Mouse (Mus musculus) right cerebral cortex, postnatal 36 days (tissue): ENCODE measurements around the gene Cep128.
"Not testable (repeated sequence)": the region's sequence is repeated elsewhere in the genome, so short reads cannot be mapped to it uniquely, and the experiment has no call there.

Experiments used
- DNase-seq, 2 experiments: peaks; one replicate each; pipeline ENCODE4 v3.0.0; 2022; ENCODE audit warnings: low spot score in 2 of 2, mixed read lengths in 1 of 2

The Cep128 gene

GRCm38 (mm10) chr12:91059704-91060318 lies 324.4 kb downstream of the Cep128 start:
- DNase-seq = no peak

DNA sequence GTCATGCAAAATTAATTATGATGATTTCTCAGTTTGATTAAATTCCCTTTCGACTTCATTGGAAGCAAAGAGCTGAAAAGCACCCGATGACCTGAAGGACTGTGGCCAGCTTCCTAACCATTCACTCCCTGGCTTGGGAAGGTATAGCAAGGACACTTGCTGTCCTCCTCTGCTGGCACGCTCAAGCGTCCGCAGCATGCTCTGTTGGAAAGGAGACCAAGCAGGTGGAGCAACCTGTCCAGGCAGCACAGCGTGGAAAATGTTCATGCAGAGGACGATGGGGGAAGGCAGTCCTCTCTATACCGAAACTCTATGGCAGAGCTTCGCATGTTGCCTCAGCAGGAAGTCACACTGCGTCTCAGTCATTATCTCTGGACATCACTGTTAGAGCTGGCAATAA lies 327.3 kb downstream of the Cep128 start:
- DNase-seq = no peak

GRCm38 (mm10) chr12:91052301-91052700 lies 331.9 kb downstream of the Cep128 start:
- no peak for DNase-seq

GRCm38 (mm10) chr12:91050593-91051325 lies 333.4 kb downstream of the Cep128 start:
- peak; percentile 18 to 30 for DNase-seq

DNA sequence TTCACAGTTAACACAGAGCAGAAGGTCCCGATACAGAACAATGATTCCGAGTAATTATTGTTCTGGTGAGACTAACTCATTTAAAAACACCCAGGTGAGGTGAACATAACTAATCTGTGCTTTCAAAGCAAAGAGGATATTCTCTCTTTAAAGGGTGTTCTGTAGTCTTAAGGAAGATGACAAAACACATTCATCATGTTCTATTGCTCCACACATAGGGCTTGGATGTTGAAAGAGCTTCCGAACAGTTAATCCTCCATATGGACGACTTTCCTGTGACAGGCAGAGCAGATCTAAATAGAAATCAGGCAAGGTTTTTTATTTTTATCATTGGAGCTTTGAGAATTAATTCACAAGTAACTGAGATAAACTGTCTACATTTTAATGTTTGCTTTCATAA lies 342.8 kb downstream of the Cep128 start:
- DNase-seq = no peak

- DNase-seq = no peak
These were observed 343.8 kb downstream of the Cep128 start for GRCm38 (mm10) chr12:91040267-91040905.

DNA sequence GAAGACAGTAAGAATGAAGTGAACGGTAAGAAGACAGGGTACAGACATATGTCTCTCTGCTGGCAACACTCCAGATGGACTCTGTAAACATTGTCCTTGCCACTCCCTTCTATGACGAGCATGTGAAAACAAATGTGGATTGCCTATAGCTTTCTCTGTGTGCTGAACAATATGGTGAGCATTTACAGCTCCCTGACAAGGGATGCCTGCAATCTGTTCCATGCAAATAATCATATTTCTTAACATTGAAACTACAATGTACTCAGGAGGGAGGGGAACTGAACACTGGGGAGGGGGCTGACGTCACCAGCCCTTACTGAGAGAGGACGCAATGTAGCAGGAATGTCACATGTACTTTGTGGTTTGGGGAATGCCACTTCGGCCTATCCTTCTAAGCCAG lies 355.1 kb downstream of the Cep128 start:
- no peak for DNase-seq

GRCm38 (mm10) chr12:91027681-91028080 lies 356.5 kb downstream of the Cep128 start:
- no peak for DNase-seq

- no peak for DNase-seq
These were observed 357.1 kb downstream of the Cep128 start for GRCm38 (mm10) chr12:91027100-91027499.

- DNase-seq = peak in 1 of 2 experiments; percentile 7
These were observed 369.1 kb downstream of the Cep128 start for GRCm38 (mm10) chr12:91015075-91015474.

GRCm38 (mm10) chr12:91013043-91013442 lies 371.2 kb downstream of the Cep128 start:
- no peak for DNase-seq

DNA sequence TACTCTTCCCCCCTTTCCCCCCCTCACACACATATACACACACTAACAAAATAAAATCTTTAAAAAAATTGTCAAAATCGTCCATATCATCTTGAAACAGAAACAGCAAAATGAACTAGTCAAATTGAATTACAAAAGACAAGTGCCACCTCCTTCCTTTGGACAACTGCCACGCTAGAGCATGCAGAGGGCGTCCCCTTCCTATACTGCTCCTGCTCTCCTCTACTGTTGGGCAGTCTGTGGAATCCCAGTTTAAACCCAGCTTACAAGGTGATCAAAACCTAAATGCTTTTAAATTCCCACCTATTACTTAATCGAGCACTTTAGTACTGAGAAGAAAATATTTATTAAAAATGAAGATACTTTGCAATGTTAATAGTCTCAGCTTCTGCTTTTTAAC lies 372.0 kb downstream of the Cep128 start:
- no peak for DNase-seq

DNA sequence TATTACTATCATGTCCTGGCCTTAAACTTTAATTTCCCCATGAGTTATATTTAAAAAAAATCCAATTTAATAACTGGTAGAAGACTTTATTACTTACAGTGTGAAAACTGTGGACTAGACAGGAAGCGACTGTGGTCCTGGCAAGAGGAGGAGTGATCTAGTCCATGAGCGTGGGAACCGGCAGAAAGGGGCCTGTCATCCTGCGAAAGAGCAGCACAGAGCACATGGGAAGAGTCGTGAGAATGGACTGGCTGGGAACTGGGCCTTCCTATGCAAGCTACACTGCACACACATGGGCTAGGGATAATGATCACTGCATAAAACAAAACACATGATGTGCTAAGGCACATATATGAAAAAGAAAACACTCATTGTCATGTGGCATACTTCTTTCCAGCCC lies 375.5 kb downstream of the Cep128 start:
- DNase-seq = no peak

- no peak for DNase-seq
These were observed 376.0 kb downstream of the Cep128 start for GRCm38 (mm10) chr12:91008170-91008569.

DNA sequence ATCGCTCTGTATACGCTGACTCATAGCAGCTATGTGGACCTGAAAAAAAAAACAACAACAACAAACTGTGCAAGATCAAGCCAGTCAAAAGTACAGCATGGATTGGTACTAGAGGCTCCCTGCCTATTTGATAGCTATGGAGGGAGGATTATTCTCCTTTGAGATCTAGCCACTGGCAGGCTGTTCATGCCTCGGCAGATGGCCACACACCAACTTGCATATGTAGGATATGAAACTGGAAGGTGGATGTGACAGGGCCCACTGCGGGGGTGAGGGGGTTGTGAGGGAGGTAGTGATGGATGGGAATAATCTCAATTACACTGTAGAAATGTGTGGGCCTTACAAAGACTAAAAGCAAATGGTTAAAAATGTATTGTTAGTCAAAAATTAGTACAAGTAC lies 386.7 kb downstream of the Cep128 start:
- peak in 1 of 2 experiments; percentile 14 for DNase-seq

DNA sequence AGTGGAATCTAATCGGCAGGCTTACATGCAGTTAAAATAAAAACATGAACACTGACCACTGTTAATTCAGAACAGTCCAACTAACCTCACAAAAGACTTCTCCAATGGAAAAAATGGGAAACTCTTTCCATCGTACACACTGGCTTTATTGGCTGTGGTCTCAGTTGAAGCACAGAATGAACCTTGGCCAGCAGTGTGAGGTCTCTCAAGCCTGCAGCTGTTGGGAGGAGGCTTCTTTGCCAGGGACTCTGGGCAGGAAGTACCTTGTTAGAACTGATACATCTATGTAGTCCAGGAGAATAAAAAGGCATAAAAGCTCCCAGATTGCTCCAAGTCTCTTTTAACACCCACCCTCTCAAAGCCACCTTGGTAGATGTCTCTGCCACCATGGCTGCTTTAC lies 390.9 kb downstream of the Cep128 start:
- DNase-seq = no peak

- DNase-seq = no peak
These were observed 396.4 kb downstream of the Cep128 start for GRCm38 (mm10) chr12:90987782-90988181.

DNA sequence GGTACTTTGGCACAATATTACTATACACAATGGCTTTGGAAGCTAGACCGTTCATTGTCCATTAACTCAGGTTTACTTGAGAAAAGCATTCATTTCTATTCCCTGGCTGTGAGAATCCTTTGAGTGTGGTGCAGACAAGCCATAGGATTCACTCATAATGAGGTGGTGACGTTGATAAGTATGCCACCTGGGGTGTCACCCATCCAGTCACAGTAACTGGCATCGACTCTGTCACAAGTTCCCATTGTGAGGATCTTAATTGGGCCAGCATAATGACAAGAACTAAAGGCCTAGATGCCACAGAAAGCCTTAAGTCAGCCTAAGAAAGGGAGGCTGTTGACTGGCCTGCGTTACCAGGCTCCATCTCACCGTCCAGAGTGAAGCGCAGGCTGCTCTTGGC lies 396.9 kb downstream of the Cep128 start:
- DNase-seq = no peak

GRCm38 (mm10) chr12:90982018-90982417 lies 402.2 kb downstream of the Cep128 start:
- DNase-seq = no peak

- not testable (repeated sequence) for DNase-seq
These were observed 407.8 kb downstream of the Cep128 start for GRCm38 (mm10) chr12:90976406-90976805.

DNA sequence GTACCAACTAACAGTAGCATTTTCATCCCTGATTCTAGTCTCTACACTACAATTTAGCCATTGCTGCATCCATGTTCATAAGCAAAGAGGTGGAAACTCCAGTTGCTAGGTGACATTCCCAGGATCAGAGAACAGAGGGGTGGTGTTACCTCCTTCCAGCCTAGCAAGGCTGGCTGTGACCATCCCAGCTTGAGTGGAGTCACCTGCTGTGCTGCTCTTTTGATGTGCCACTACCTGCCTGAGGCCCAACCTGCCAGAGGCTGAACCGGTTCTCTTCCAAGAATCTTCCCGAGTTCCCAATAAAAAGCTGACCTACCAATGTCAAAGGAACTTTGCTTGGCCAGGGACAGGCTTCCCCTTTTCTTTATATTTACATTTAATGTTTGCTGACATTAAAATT lies 408.8 kb downstream of the Cep128 start:
- DNase-seq = no peak

- no peak for DNase-seq
These were observed 413.1 kb downstream of the Cep128 start for GRCm38 (mm10) chr12:90971156-90971555.
